Mouse (Mus musculus): ENCODE measurements at regions not wholly inside any gene's neighbourhood (a gene's known extent, or its start where the extent isn't known, plus 50 kb on each side); places are given as distances from the start of the nearest gene placed in this dataset.

- no peak for DNase-seq
These were observed 297.0 kb upstream of the Gm10295 start for GRCm38 (mm10) chr7:71648314-71648713.

- DNase-seq = no peak
These were observed 295.7 kb upstream of the Gm10295 start for GRCm38 (mm10) chr7:71646944-71647343.

- no peak for DNase-seq
These were observed 271.8 kb upstream of the Gm10295 start for GRCm38 (mm10) chr7:71623048-71623447.

GRCm38 (mm10) chr7:71603159-71603558 is 251.9 kb upstream of the Gm10295 start:
- peak; percentile 77 to 81 for DNase-seq

DNA sequence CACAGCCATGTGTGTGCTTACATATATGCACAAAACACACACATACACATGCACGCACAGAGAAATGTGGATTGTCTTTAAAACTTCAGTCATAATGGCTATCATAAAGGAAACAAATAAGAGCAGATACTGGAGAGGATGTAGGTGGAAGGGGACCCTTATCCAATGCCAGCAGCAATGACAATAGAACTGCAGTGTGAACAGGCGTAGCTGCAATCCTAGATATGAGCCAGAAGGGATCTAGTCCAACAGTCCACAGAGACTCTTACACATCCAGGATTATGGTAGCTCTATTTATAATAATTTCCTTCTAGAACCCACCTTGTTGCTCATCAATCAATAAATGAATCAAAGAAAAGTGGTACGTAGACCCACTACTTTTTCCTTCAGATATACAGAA is 245.5 kb upstream of the Gm10295 start:
- DNase-seq = no peak

GRCm38 (mm10) chr7:71587626-71588025 is 236.3 kb upstream of the Gm10295 start:
- peak; percentile 66 to 75 for DNase-seq

- peak in 1 of 2 experiments; percentile 41 for DNase-seq
These were observed 232.3 kb upstream of the Gm10295 start for GRCm38 (mm10) chr7:71583443-71584055.

GRCm38 (mm10) chr7:71581746-71582145 is 230.5 kb upstream of the Gm10295 start:
- peak; percentile 51 to 81 for DNase-seq

GRCm38 (mm10) chr7:71560296-71560936 is 209.1 kb upstream of the Gm10295 start:
- DNase-seq = no peak

- DNase-seq = no peak
These were observed 205.2 kb upstream of the Gm10295 start for GRCm38 (mm10) chr7:71556473-71556872.

GRCm38 (mm10) chr7:71555476-71555875 is 204.2 kb upstream of the Gm10295 start:
- DNase-seq = no peak

- DNase-seq = no peak
These were observed 195.4 kb upstream of the Gm10295 start for GRCm38 (mm10) chr7:71546606-71547213.

DNA sequence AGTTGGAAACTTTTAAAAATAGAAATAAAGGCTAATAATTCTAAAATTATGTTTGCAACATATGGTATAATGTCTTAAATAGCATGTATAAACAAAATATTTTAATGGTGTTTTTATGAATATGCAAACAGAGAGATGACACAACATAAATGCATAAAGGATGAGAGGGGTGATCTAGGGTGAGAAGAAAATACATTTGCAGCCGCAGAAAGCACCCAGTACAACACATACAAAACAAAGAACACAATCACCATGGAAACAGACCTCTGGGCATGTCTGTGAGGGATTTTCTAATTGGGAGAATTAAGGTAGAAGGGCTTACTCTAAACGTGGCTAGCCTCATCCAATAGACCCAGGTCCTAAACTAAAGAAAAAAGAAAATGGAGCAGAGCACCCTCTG is 190.2 kb upstream of the Gm10295 start:
- DNase-seq = no peak

DNA sequence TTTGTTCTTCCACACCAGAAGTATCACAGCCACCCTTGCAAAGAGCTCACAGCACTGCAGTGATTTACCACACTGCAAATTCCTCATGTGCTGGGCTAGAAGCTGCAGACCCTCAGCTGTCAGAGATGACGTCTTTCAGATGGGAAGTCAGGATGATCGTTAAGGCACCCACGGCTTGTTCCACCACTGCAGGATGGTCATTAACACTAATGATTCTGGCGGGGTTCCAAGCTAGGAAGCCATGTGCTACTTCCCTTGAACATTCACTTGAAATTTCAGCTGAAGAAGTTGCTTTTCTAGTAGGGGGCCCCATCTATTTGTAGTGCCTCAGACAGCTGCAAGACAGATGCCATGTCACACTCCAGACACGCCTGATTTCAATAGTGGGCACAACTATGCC is 181.8 kb upstream of the Gm10295 start:
- peak; percentile 48 to 52 for DNase-seq

DNA sequence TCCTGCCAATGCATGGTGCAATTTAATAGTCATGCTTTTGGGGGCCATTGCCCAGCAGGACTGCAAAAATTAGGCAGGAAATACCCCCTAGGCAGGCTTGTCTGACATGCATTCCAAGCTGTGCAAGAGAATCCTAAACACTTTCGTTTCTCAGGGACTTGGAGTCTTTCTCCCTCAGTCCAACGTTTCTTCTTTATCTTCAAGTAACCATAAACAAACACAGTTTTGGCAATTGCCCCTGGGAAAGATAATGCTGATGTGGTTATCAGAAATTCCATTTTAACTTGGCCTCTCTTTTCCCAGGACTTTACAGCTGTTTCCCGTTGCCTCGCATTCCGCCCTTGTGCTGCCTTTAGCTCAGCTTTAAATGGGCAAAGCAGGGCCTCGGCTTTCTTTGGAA is 180.2 kb upstream of the Gm10295 start:
- peak; percentile 18 to 37 for DNase-seq

GRCm38 (mm10) chr7:71530922-71531321 is 179.6 kb upstream of the Gm10295 start:
- no peak for DNase-seq

- no peak for DNase-seq
These were observed 174.9 kb upstream of the Gm10295 start for GRCm38 (mm10) chr7:71526152-71526551.

DNA sequence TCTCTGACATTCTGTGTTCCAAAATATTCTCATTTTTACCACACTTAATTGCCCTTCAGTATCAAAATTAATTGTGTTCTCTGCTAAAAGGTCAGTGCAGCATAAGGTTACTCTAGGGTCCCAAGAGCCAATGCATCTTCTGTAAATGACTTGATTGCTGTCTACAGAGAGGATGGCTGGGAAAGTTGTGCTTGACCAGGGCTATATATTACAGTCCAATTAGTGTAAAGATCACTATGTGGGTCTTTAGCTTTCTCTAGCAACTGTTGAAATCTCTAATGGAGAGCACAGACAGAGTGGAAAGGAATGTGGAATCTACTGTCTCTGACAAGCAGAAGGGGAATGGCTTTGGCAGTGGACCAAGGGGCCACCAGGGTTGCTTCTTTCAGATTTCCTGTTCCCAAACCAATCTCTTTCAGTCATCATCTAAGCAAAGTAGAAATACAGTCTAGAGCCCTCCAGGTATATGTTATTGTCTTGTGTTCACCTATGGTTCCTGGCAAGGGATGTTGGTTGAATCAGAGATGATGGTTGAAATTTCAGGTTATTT is 173.4 kb upstream of the Gm10295 start:
- peak in 1 of 2 experiments; percentile 13 for DNase-seq

GRCm38 (mm10) chr7:71524119-71524518 is 172.8 kb upstream of the Gm10295 start:
- DNase-seq = no peak

GRCm38 (mm10) chr7:71507379-71507778 is 156.1 kb upstream of the Gm10295 start:
- no peak for DNase-seq

DNA sequence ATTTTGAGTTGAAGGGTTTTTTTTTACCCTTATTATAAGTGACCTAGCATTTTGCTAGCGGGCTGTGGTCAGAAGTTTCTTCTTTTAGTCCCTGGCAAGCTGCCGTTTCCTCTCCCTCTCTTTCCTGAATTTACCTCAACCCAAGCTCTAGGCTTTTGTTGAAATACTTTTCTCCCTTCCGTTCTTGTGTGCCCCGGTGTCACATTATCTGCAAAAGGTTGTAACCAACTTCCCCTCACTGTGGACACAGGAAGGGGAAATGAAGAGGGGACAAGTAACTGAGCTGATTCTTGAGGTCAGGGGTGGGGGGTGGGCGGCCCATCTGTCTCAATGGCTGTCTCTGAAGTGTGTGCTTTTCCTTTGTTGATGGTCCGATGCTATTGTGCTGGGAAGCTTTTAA is 149.4 kb upstream of the Gm10295 start:
- DNase-seq = peak; percentile 57 to 64

DNA sequence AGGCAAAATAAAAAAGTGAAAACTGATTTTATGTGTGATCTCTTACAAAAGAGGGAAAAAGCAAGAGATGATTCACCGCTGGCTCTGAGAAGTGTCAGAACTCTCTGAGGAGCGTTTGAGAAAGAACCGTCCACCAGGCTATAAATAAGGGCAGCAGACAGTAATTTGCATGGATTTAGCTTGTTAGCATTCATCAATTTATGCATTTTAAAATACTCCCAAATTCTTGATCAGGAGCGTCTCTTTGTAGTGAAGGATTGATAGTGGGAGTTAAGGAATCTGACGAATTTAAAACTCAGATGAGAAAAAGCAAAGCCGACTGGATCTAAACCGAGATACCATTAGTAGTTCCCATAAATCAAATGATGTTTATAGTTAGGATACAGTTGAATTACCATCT is 146.8 kb upstream of the Gm10295 start:
- DNase-seq = no peak

DNA sequence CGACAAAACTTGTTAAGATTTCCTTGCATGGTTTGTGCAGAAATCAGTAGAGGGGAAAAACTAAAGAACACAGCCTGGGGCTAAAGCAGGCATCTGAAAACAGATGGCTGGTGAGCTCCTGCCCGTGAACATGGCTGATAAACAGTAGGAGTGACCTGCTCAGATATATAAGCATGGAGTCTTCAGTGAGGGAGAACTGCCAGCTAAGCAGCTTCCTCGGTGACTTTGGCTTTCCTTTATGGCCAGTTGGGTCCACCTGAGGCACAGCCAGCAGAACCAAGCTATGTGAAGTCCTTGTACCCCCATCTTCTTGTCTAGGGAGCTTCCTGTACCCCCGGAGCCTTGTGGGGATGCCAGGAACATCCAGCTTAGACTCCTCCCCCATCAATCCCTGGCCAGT is 139.8 kb upstream of the Gm10295 start:
- no peak for DNase-seq
